Mouse (Mus musculus) thymus, postnatal 36 days (tissue): ENCODE results near the gene Cyren.
A peak's percentile ranks its signal among the peaks of the same experiment; 100 is the strongest.

Experiments used
- DNase-seq, 2 experiments: peaks; one replicate each; pipeline ENCODE4 v3.0.0; 2022; ENCODE audit warnings: mixed read lengths in 2 of 2

Gene Cyren

DNA sequence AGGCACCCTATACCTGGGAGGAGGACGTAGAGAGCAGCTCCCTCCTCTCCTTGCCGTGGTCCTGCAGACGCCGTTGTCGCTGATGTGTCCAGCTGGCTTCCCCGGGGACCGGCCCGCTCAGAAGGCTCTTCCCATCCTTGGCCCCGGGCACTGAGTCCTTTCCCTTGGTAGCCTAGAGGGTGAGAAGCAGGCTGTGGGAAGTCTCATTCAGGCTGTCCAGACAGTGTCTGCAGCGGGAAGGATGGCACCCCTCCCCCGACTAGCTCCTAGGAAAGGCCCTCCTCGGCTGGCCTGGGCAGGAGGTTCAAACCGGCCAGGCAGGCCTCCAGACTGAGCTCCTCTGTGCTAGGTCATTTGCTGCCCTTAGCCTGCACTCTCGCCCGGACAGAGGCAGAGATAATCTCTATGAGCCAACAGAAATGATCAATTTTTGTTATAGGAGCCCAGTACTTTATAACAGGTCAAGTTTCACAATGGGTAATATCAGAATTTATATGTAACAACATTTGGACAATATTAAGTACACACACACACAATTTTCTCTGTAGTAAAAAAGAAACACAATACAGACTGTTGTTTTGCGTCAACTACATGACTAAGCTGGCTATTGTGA is 18.4 kb upstream of the Cyren start:
- DNase-seq = no peak

DNA sequence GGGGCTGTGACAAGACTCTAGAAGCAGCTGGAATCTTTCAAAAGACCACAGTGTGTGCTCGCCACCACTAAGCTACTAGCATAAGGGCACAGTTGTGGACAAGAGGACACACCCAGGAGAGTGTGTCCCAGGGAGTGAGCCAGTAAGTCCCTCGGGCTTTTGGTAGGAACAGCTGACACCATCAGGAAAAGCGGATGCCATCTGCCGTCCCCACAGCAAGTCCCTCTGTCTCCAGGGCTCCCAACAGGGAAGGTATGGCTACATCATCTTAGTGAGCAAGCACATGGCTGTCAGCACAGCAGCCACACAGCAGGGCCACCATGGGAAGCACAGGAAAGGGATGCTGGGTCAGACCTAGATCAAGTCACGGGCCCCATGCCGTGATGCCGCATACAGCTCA is 17.7 kb upstream of the Cyren start:
- no peak for DNase-seq

DNA sequence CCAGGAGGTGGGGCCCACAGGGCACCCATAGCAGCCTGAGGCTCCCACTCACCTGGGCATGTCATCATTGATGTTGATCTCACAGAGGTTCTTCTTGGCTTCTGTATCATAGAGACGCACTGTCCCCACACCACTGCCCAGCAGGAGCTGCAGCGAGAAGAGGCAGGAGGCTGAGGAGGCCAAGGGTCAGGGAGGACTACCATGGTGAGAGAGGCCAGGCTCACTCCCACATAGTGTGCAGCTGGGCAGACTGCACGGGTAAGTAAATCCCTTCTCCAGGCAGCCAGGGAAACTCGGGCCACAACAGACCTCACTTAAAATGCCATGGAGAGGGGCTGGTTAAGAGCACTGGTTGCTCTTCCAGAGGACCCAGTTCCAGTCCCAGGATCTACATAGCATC is 11.3 kb upstream of the Cyren start:
- no peak for DNase-seq

DNA sequence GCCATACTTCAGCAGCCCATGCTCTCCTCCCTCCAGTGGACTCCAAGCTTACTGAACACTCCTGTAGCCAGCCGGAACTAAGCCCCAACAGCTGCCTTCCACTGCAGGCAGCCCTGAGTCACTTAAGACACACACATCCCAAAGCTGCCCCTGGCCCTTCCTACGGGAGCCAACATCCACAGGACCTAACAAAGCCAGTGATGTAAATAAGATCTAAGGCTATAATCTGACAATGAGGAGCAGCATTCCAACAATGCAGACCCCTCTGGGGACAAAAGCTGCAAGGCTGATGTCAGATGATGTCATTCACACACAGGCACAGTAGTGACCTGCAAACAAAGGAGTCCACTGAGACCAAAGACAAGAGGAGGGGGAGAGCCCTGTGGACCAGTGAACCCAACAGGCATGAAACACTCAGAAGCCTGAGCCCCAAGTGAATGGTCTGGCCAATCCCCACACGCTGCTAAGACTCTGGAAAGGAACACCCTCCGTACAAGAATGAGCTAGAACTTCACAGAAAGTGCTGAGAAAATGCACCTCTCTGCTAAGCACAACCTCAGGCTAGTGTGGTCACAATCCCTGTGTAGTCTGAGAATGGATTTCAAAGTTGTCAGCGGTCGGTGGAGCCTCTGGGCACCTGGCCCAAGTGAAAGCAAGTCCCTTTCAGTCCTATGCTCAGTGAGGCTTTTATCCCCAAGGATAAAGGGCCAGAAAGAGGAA is 9.4 kb upstream of the Cyren start:
- DNase-seq = no peak

DNA sequence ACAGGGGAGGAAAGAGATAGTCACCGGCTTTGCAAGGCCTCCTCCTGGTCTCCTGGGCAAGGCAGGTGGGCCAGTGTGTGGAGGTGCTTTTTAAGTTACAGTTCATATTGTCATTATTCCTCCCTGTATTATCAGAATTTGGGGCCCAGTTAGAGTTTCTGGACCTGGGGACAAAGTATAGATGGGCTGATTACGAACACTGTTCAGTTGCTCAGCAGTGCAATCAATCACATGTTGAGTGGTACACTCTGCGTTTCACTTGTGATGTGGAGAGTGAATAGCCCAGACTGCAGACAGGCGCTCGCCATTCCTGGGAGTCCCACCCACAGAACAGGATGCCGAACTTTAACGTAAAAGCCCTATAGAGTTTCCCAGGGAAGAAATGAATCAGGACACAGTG is 6.9 kb upstream of the Cyren start:
- DNase-seq = no peak

DNA sequence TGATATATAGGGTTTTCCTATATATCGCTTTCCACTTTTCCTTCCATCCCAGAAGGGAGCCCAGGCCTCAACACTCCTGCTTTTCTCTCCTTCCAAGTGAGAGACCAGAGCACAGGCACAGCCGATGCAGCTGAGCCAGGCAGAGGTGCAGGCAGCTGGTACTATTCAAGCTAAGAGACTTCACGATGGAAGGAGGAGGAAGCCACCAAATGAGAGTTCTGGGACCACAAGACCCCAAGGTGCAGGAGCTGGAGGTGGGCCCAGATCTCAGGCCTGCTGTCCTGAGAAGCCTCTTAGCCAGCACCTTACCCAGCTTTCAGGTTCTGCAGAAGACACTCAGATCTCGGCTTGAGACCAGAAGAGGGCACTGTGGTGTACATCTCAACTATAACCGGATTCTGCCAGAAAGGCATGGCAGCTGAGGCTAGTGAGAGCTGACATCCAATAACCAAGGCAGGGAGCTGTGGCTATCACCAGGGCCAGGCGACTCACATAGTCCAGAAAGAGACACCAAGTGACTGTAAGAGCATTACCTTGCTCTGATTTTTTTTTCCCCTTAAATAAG is 2.1 kb upstream of the Cyren start:
- peak; percentile 61 to 63 for DNase-seq

DNA sequence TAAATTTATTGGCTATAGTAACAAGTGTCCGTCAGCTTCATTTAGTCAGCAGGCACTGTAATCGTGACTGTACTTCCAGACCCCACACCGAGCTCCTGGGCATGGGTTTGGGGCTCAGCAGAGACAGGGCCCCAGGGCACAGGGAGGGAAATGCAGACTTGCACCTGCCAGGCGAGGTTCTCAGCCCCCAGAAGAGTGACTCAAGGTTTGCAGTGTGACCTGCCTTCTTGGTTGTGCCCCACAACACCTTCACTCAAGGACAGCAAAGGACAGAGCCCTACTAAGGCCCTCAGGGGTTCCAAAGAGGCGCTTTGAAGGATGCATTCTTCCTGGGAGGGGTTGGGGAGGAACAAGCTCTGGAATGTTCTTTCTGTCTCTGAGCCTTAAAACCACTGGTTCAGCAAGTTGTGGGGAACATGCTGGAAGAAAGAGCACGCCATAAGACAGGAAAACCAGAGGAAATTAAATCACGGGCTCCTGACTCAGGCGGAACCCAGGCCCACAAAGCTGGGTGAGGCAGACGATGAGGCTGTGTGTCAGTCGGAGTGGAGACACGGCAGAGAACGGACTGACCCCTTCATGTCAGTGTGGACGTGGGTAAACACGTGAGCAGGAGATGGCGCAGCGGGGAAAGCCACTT is 1.4 kb upstream of the Cyren start:
- peak in 1 of 2 experiments; percentile 27 for DNase-seq

DNA sequence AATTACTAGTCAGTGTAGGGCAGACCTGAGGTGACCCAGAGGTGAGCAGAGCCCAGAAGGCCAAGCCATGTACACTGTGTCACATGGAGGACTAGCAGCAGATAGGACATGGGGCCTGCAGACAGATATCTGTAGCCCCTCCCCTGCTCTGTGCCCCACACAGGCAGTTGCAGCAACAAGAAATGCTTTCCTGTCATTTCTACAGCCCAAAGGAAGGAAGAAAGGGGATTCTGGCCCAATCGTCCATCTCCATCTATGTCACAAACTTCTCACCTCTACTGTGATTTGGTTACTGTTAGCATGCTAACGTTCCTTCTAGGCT is 1.1 kb downstream of the Cyren start:
- DNase-seq = no peak

DNA sequence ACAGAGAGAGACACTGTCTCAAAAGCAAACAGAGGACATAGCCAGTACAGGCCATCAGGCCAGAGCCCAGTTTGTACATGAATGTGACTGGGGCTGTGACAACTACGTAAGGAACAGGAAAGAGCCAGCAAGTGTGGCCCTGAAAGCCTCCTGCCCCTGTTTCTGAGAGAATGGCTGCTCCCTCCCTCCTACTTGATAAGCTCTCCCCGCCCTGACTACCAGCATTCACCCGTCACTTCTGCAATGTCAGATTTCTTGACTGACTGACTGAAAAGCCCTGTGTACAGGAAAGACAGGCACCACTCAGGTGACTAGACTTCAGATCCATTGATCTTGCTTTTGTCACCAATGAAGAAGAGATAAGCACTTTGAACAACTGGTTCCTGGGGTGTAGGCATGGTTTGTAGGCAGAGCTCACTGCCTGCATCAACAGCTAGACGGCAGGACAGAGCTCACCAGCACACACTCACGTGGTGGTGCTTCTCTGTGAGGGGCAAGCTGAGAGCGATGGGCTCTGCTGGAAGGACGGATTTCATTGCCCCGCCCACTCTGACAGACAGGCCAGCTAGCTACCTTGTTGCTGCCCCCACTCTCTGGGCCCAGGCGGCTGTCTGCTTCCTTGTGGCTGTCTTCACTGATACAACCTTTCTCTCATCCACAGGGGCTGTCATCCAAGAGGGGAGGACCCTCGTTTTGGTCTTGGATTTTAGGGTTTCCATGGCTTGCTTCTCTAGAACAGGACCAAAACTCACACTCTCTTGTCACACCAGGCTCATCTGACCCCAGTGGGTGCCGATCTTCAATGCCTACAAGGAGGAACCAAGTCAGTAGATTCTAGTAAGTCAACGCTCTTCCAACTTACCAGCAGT is 1.7 kb downstream of the Cyren start:
- DNase-seq = peak; percentile 29 to 54

DNA sequence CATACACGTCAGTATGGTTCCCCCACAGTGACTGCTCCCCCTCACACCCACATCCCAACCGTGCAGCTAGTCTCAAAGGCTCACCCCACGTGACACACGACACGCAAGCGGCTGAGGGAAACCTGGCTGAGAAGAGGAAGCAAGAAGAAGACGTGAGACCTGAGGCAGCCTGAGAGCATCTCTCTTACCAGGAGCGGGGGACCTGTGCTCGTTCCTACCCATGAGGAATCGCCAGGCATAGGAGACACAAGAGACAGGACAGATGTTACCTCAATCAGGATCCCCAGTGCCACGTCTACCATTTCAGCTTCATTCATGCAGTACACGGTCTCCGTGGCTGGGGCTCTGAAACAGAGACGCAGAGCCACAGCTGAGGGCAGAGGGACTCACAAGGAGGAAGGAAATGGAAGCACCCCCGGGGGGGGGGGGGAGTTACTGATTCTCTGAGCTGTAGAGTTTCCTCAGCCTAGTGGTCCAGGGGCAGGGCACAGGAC is 2.5 kb downstream of the Cyren start:
- DNase-seq = peak; percentile 81 to 89

DNA sequence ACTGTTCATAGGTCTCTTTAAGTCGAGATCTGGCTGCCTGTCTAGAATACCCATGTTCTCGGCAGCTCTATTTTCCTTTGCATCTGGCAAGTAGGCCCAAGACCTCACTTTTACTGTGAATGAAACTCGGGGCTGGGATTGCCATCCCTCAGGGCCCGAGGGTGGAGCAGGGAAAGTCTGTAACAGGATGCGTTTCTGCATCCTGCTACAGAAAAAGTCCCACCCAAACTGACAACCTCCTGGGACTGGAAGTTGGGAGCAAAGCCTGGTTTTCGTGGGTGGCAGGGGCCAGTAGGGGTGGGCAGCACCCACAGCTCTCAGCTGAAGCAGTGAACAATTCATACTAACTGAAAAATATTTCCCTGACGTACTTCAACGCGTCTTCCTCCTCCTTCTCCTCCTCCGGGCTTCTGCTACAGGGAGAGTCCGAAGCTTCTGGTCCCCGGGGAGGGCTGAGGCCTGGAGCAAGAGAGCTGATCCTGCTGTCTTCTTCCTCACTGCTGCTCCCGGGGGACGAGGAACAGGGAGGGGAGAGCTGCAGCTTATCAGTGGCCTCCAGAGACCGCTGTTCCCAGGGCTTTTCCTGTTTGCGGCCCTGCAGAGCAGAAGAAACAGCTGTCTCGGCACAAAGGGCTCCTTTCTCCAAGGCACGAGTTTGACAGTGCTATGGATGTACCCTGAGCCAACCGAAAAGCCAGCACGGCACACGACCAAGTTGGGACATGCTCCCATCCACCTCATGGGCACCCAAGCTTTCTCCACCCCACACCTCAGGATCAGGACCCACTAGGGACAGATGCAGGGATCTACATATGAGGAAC is 3.5 kb downstream of the Cyren start:
- peak in 1 of 2 experiments; percentile 36 for DNase-seq

DNA sequence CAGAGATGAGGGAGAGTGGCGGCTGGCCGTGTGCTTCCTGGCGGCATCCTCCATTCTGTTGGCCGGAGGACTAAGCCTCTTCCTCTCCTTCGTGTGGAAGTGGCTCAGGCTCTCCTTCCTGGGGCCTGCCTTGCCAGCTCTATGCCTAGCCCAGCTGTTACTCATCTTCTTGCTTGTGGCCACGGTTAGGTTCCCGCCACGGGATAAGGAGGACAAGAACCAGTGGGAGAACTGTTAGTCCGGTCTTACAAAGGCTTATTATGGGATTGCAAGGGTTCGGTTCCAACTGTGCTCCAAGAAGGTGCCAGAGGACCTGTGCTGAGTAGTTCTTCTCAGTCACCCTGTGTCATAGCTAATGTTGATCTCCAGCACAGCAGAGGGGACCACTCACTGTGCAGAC is 5.0 kb downstream of the Cyren start:
- no peak for DNase-seq

DNA sequence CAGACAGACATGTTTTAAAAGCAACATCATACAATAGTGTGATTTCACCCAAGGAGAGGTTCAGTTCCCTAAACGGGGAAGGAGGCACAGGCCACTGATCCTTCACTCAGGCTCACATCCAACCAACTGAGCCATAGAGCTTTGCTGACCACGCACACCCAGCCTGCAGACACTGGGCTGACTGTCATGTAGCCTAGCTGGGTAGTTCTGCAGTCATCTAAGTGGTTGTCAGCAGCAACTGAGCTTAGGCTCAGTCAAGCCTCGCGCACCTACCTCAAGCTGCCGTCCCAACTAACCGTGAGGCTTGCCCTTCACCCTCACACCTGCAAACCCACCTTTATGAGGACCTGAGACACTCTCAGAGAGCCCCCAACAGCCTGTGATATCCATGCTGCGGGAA is 5.9 kb downstream of the Cyren start:
- DNase-seq = no peak

DNA sequence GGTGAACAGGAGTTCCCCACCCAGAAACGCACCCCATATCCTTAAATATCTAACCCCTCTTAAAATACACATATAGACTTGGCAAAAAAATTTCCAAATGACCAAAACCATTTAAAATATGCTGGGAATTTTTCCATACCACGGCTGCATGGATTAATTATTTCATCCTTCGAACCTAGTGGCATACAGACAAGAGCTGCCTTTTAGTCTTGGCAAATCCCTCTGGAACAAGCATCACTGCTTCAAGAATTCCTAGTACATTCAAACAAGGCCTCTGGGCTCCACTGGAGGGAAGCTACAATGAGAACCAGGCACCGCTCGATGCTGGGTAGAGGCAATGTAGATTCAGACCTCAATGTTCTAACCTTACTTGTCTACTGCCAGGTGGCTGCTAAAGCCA is 7.1 kb downstream of the Cyren start:
- DNase-seq = no peak

DNA sequence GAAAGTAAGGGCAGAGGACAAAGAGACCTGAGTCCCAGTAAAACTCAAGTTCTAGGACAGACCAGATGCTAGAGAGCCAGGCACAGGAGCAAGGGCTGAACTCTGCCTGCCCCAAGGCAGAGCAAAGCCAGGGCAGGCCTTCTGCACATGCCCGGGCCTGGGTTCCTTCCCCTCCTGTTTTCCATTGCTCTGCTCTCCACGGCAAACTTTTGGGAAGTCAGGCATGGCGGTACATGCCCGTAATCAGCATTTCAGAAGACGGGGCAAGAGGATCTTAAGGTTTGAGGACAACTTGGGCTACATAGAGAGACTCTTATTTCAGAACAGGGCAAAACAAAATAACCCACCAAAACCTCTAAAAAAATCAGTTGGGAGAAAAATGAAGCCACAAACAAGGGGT is 7.7 kb downstream of the Cyren start:
- DNase-seq = no peak

DNA sequence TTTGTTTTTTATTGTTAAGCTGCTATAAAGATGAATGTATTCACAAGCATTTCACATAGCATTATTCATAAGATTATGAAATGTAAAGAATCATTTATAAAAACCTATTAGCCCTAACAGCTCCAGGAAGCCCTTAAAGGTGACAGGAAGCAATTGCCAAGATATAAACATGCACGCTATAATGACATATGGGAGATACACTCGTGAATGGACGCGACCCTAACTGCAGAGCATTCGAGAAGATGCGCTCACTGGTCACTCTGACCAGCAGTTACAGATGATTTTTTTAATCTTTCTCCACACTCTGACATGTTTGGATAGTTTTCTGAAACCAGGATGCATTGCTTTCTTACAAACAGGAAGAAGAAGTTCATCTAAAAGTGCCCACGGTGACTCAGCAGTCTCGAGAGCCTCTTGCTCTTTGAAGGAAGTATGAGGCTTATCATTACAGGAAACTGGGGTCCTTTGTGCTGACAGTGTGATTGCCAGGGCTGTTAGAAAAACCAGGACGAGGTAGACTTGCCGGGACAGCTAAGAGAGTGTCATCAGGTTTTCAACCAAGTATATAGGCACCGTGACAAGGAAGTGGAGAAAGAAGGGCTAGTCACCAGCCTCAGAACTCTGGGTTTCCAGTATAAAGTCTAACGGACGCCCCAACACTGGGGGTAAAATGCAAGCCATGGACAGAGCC is 8.5 kb downstream of the Cyren start:
- DNase-seq = peak; percentile 44 to 64

DNA sequence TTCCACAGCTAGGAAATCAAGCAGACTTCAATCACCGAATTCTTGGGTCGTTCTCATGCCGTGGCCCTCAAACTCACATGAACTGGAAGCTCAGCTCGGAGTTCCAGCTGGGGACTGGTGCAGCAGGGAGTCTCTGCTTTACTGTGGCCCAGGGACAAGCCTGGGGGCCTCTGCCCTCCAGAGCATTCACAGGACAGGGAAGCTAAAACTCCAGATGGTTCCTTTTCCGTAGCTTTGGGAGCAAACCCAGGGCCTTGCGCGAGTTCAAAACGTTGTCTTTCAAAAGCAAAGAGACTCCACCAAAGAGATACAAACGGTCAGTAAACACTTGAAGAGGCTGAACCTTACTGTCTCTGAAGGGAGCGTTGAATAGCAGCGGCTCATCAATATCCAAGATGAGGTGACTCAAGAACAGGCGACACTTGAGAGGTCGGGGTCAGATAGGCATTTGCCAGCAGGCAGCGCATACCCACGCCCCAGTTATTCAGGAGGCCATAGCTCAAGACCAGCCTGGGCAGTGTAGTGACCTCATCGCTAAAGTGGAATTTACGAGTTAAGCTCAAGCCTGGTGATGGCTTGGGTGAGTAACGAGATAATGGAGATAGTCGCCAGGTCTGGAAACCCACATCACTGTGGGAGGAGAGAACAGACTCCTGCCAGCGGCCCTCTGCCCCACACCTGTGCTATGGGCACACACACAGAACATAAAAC is 9.2 kb downstream of the Cyren start:
- DNase-seq = no peak

DNA sequence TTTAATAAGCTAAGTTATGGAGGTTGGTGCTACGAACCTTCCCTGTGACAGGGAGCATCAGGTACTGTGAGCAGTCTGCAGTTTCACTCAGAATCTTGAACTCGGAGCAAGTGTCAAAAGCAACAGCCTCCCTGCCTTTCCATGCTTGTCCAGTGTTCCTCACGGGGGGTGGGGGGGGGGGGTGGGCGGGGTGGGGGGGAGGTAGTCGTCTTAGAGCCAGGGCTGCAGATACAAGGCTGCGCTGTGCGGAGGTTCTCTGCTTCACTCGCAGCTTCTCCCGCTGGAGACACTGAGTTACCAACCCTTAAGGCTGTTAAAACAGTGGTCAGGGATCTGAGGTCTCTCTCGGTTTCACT is 9.9 kb downstream of the Cyren start:
- DNase-seq = no peak

DNA sequence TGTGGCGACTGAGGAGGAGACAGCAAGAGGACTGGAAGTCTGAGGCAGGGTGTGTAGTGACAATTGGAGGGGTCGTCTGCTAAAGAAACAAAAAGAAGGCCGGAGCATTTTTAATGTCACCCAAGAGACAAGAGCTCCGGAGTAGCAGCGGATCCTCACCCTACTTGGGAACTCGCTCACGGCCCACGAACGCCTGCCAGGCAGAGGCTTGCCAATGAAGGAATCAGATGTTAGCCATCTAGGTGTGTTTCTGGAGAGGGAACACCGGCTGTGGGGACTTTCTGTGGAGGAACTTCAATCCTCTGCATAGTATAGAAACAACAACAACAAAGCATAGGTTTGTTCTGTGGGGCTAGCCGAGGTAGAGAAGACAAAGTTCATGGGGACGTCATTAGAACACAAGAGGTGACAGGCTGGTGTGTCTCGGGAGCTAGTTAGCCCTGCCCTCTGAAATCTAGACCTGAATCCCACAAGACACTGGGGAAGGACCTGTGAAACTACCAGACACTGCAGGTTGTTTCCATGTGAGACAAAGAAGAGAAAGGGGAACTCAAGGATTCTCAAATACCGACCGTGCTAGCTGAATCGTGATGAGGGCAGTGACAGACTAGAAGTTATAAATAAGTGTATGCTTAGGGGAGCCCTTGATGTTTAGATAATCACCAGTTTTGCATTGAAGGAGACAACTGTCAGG is 10.4 kb downstream of the Cyren start:
- no peak for DNase-seq

DNA sequence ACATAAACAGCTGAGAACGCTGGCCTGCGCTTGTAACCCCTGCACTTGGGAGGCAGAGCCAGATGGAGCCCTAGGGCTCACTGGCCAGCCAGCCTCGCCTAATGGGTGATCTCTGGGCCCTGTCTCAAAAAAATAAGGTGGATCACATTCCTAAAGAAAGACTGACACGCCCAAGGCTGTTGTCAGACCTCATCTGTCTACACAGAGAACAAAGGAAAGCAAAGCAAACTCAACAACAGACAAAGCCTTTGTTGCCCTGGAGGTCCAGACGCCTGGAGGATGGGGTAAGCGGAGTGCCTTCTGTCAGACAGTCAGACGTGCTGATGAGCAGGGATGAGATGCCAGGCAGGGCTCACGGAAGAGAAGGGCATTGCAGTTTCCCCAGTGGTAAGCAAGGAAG is 11.1 kb downstream of the Cyren start:
- DNase-seq = no peak
